Mouse (Mus musculus): ENCODE results near the gene Igsf8. TPM values are rescaled to one million over a fixed set of nuclear protein-coding genes. Genes with fewer than 3 reads are reported as not detected.
A peak's percentile ranks its signal among the peaks of the same experiment; 100 is the strongest.

The Igsf8 gene
- polyA plus RNA-seq, 2 experiments from 2014 or later: 3.4 to 3.8 TPM

DNA sequence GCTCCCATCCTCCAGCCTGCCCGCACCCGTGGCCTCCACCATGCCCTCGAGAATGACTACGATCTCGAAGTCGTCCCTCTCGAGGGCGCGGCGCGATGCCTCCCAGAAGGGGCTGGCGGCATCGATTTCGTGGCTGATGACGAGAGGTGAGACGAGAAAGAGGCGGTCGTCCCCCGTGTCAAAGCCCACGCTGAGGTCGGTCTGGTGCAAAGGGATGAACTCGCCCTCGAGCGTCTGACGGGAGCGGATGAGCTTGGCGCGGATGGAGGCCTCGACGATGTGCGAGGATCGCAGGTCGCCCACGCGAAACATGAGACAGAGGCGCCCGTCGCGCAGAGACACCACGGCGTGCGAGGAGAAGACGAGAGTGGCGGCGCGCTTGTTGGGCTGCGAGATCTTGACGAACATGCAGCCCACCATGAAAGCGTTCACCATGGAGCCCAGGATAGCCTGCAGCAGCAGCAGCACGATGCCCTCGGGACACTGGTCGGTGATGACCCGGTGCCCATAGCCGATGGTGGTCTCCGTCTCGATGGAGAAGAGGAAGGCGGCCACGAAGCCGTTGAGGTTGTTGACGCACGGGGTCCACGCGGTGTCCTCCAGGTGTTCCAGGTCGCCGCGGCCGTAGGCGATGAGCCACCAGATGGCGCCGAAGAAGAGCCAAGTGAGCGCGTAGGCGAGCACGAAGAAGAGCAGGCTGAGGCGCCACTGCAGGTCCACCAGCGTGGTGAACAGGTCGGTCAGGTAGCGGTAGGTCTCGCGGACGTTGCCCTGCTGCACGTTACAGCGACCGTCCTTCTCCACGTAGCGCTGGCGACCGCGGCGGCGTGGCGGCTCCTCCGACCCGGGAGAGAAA, 64.5 kb downstream of the Igsf8 start:
- peak; percentile 56 for ATAC-seq

GRCm38 (mm10) chr1:172326684-172327083, 65.2 kb downstream of the Igsf8 start:
- ATAC-seq: no peak

- ATAC-seq: no peak
Measured at GRCm38 (mm10) chr1:172327206-172328001, 66.0 kb downstream of the Igsf8 start.

- no peak for ATAC-seq
Measured at GRCm38 (mm10) chr1:172328041-172328440, 66.6 kb downstream of the Igsf8 start.

GRCm38 (mm10) chr1:172328461-172328860, 67.0 kb downstream of the Igsf8 start:
- ATAC-seq: no peak

DNA sequence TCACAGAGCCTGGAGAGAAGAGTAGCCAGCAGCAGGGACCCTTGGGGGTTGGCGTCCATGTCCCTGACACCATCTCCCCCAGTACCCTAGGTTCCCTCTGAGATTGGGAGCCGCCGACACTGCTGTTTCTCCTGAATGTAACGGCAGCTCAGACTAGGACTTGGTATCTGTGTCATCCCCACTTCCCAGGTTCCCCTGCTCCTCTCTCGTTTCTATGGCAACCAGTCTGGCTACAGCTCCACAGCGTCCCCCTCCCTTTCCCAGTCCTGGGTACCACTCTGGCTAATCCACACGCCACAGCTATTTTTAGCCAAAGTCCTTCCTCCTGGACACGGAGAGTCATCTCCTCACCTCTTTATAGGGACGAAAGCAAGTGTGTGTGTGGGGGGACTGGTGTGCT, 67.7 kb downstream of the Igsf8 start, which contains the start of gene Kcnj9:
Gene Kcnj9, minus strand, starts transcription at position 188 of the 400 bp plus-strand sequence.
- ATAC-seq: no peak

GRCm38 (mm10) chr1:172329616-172330015, 68.2 kb downstream of the Igsf8 start:
- ATAC-seq: no peak

GRCm38 (mm10) chr1:172331422-172331947, 70.0 kb downstream of the Igsf8 start:
- no peak for ATAC-seq

DNA sequence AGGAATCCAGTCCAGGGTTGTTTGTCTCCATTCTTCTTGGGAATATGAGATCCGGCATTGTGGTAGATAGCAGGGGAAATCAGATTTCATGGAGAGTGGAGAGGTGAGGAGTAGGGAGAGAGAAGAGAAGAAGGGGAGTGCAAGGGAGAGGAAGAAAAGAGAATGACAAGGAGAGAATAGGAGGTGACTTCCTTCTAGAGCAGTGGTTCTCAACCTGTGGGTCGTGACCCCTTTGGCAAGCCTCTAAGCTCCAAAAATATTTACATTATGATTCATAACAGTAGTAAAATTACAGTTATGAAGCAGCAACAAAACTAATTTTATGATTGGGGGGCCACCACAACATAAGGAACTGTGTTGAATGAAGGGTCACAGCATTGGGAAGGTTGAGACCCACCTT, 71.5 kb downstream of the Igsf8 start:
- no peak for ATAC-seq

- no peak for ATAC-seq
Measured at GRCm38 (mm10) chr1:172333512-172333911, 72.1 kb downstream of the Igsf8 start.

DNA sequence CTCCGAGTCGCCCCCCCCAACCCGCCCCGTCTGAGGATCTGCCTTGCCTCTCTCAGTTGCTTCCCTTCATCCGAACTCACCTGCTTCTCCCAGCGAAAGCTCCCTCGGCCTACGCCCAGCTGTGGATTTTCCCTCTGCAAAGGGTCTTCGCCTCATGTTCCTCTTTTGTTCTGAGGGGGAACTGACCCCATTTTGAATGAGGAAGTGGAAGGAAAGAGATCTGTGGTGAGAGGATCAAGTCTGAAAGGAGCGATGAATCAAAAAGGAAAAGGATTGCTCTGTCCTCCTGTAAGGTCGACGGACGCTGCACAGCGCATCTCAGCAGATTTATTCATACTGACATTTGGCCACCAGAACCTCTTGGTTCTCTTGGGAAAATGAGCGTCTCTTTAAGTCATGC, 74.4 kb downstream of the Igsf8 start:
- no peak for ATAC-seq

DNA sequence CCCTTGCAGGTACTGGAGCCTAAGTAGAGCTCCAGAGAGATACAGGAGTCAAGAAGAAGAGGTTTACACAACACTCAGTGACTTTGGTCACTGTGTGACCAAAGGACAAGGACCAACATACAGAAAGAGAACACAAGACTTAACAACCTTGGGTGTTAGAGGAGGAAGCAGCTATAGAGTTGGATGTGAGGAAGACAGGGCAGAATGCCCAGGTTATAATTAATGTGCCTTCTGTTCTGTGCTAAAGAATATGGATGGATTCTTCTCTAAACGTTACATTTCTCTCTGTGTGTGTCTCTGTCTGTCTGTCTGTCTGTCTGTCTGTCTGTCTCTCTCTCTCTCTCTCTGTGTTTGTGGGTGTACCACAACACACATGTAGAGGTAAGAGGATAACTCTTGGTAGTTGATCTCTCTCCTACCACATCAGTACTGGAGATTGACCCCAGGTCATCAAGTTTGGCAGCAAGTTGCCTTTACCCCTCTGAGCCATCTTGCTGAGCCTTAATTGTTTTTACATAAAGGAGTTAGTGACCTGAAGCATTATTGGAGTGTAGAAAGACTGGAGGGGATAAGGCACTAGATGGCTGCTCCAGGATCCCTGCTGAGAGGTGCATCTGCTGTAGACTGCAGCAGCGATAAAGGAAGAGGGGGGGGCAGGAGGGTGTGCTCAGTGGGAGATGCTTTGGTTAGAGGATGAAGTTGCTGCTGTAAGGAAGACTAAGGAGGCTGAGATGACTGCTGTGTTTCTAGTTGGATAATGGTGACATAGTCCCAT, 76.2 kb downstream of the Igsf8 start:
- no peak for ATAC-seq

- peak; percentile 86 for ATAC-seq
Measured at GRCm38 (mm10) chr1:172340729-172341321, 79.4 kb downstream of the Igsf8 start, which contains the start of gene Kcnj10. Kcnj10 (plus strand) TSS chr1:172341210.

DNA sequence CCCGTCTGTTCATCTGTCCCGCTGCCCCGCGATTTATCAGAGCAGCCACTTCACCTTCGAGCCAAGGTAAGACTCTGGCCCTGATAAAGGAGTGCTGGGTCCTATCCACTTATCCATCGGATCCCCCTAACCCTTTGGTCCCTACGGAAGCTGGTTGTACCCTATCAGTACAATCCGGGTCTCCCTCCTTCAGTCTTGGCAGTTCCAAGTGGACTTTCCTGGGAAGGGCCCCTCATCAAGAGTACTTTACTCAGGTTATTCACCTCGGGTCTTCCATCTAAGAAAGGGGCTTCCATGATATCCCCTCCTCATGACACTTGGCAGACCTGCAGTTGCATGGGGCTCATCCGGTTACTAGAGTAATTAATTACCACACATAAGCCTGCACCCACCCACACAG, 79.9 kb downstream of the Igsf8 start:
- ATAC-seq: no peak

DNA sequence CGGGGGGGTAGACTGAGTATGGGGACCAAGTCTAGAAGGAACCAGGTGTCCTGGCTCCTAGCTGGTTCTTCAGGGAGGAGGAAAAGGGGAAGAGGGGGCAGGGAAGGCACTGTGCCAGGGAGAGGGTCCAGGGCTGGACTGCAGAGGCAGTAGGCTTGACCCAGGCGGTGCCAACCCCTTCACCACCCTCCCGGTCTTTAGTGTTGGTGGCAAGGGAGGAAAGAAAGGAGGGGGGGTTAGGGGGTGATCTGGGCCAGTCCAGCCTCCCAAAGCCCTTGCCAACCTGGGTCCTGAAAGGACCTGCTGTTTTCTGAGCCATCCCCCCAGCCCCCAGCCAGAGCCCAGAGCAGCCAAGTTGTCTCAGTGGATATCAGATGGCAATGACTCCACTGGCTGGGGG, 81.3 kb downstream of the Igsf8 start:
- no peak for ATAC-seq

- no peak for ATAC-seq
Measured at GRCm38 (mm10) chr1:172343914-172344313, 82.5 kb downstream of the Igsf8 start.

- ATAC-seq: no peak
Measured at GRCm38 (mm10) chr1:172344820-172345219, 83.4 kb downstream of the Igsf8 start.

- ATAC-seq: no peak
Measured at GRCm38 (mm10) chr1:172346707-172347106, 85.3 kb downstream of the Igsf8 start.

- no peak for ATAC-seq
Measured at GRCm38 (mm10) chr1:172347382-172347781, 85.9 kb downstream of the Igsf8 start.

DNA sequence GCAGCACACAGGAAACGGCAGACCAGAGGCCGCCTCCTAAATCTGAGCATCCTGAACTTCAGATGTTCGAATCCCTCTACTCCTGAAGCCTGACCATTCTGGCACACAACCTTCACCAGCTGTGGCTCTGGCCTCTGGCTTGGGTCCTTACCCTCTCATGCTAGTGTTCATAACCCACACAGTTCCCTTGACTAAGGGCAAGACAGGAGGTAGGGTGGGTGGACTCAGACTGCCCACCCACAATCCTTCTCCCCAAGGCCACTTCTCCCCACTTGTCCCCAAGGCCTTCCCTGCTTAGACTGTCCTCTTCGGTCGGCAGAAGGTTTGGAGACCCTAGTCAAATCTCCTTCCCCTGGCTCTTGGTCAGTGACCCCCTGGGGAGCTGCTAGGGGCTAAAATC, 88.1 kb downstream of the Igsf8 start:
- no peak for ATAC-seq

GRCm38 (mm10) chr1:172349916-172350812, 88.7 kb downstream of the Igsf8 start:
- ATAC-seq: no peak

Measured in activated CD4-positive, CD25-positive, alpha-beta regulatory T cell, adult 4 months (primary cell).